10 mouse cellular contexts compared by ENCODE assay signal in the genomic region with DNA sequence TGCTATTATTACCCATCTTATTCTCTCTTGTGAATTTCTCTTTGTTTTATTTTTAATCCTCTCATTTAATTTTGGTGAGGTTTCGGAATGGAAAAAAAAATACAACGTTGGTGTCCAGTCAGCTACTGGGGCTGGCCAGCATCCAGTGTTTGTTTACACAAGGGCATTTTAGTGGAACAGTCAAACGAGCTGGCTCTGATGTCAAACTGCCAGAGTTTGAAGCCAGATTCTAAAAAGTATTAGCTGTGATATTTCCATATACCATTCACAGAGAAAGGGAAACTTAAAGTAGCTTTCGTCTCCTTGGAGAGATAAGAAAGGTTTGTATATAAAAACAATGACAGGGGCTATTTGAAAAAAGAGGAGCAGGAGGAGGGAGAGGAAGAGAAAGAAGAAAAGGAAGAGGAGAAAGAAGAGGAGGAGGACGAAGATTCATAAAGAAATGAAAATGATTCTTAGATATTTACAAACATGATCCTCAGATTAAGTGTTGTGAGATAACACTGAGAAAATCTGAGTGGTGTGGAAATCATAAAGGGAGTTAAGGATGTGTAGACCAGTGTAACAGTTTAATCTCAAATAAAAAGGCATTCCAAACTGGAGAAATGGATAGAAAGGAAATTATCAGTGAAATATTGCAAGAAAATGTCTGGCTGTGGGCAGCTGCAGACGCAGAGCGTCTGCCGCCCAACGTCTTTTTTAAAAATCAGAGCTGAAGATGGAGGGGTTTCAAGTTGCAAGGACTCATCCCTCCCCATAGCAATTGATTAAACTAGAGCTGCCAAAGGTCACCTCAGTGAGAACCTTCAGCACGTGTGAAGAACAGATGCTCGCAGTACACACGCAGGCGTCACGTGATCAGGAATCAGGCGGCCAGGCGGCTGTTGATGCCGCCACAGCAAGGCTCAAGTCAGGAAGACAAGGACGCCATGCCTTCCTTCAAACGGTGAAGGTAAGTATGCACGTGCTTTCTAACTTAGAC.
DNase-seq lines count a peak whose midpoint lies in the region; ATAC-seq and TF ChIP-seq lines count a peak whose summit lies in the region.
"Had no signal": no experiment of that assay in that cellular context is flagged by ENCODE, and none has a peak within 500 bp of the region (broad histone marks: within the 10 kb centered on the region; RNA-seq: fewer than 3 reads in every experiment).

No protein-coding gene starts in this region.

- WGBS in lung, adult 2 months: 44% methylated on average over 20 of the region's 20 CpGs
- WGBS in embryonic facial prominence, embryonic 14.5 days: 53% methylated on average over 20 of the region's 20 CpGs
- WGBS in stomach, embryonic 16.5 days: 42% methylated on average over 20 of the region's 20 CpGs

- H3K4me3 ChIP-seq in lung, adult 2 months (replicated peaks; ENCODE audit: extremely low read depth, low read depth, low read length): no peak overlapping the region
- no peak overlapping the region for H3K4me3 ChIP-seq in embryonic facial prominence, embryonic 14.5 days (ENCODE audit: low read depth, low read length)
- H3K4me3 ChIP-seq in stomach, embryonic 16.5 days (replicated peaks; ENCODE audit: low read length): no peak overlapping the region; the same call in 1 of the 2 replicates
- H3K4me3 ChIP-seq: limb, embryonic 12.5 days had no signal

- H3K36me3 ChIP-seq in embryonic facial prominence, embryonic 14.5 days (ENCODE audit: control insufficient read depth, insufficient read depth, low read length): no peaks in the 10 kb centered on the region
- H3K36me3 ChIP-seq in stomach, embryonic 16.5 days (ENCODE audit: control insufficient read depth, insufficient read depth, low read length): no peaks in the 10 kb centered on the region
- H3K36me3 ChIP-seq: limb, embryonic 12.5 days had no signal

- DNase-seq in lung, adult 18-20 months: peak; percentile 24 to 53
- DNase-seq in lung, adult 2 months: no peak
- peak; percentile 27 for DNase-seq in embryonic facial prominence, embryonic 14.5 days (ENCODE audit: low spot score)
- DNase-seq in kidney, postnatal 36 days: peak; percentile 46 to 61
- no peak for DNase-seq in layer of hippocampus, postnatal 25 days (ENCODE audit: extremely low spot score in 1 of 2, low spot score in 1 of 2)
- DNase-seq in right cerebral cortex, postnatal 36 days (ENCODE audit: low spot score in 2 of 2): no peak
- DNase-seq: cerebellum, adult 18-20 months; right cerebral cortex, adult 18-20 months had no signal

- H3K4me2 ChIP-seq in embryonic facial prominence, embryonic 14.5 days (ENCODE audit: low read depth, low read length): no peak overlapping the region; the same call in 1 of the 2 replicates
- peak overlapping the region; percentile 32 for H3K4me2 ChIP-seq in stomach, embryonic 16.5 days (ENCODE audit: low read depth, low read length)
- H3K4me2 ChIP-seq: limb, embryonic 12.5 days had no signal

- ATAC-seq in embryonic facial prominence, embryonic 14.5 days (ENCODE audit: low read depth): no peak
- no peak for ATAC-seq in stomach, embryonic 16.5 days (ENCODE audit: insufficient read depth, low FRiP score)

- no peaks in the 10 kb centered on the region; the same call in 1 of the 2 replicates for H3K4me1 ChIP-seq in lung, adult 2 months (ENCODE audit: control insufficient read depth, insufficient read depth, low read length)
- 0 out of 2 replicates have a peak, but pooled peaks cover 6% of the 10 kb centered on the region for H3K4me1 ChIP-seq in embryonic facial prominence, embryonic 14.5 days (ENCODE audit: control insufficient read depth, insufficient read depth, low read length)
- peaks cover 4% of the 10 kb centered on the region; the same call in 1 of the 2 replicates for H3K4me1 ChIP-seq in stomach, embryonic 16.5 days (ENCODE audit: control insufficient read depth, insufficient read depth, low read length)
- H3K4me1 ChIP-seq: limb, embryonic 12.5 days had no signal

- H3K9me3 ChIP-seq in embryonic facial prominence, embryonic 14.5 days (ENCODE audit: control insufficient read depth, low read length): no peaks in the 10 kb centered on the region
- no peaks in the 10 kb centered on the region for H3K9me3 ChIP-seq in stomach, embryonic 16.5 days (replicated peaks; ENCODE audit: control insufficient read depth, low read length)
- H3K9me3 ChIP-seq: limb, embryonic 12.5 days had no signal

- TF ChIP-seq POLR2A in lung, adult 2 months (IDR thresholded peaks at IDR 0.05; ENCODE audit: borderline replicate concordance, extremely low read depth, low read depth, low read length): no peak

- H3K27ac ChIP-seq in embryonic facial prominence, embryonic 14.5 days (replicated peaks; ENCODE audit: low read depth, low read length): no peak overlapping the region
- H3K27ac ChIP-seq in stomach, embryonic 16.5 days (ENCODE audit: low read length): no peak overlapping the region; the same call in 1 of the 2 replicates
- H3K27ac ChIP-seq: limb, embryonic 12.5 days had no signal

- TF ChIP-seq CTCF in lung, adult 2 months (IDR thresholded peaks at IDR 0.05; ENCODE audit: insufficient read depth, low read length): no peak

- H3K27me3 ChIP-seq in embryonic facial prominence, embryonic 14.5 days (replicated peaks; ENCODE audit: control insufficient read depth, insufficient read depth, low read length): no peaks in the 10 kb centered on the region
- no peaks in the 10 kb centered on the region for H3K27me3 ChIP-seq in stomach, embryonic 16.5 days (ENCODE audit: control insufficient read depth, insufficient read depth, low read length)
- H3K27me3 ChIP-seq: limb, embryonic 12.5 days had no signal

- no peak overlapping the region for H3K9ac ChIP-seq in embryonic facial prominence, embryonic 14.5 days (ENCODE audit: low read depth, low read length)
- peak overlapping the region; percentile 23; the same call in 1 of the 2 replicates for H3K9ac ChIP-seq in stomach, embryonic 16.5 days (ENCODE audit: low read length)
- H3K9ac ChIP-seq: limb, embryonic 12.5 days had no signal

Comparison
In these comparisons a context has a peak if more than half of its experiments do, and no peak if none do; other contexts are left out.
1. DNase-seq: peak in lung, adult 18-20 months (2 of 2), embryonic facial prominence, embryonic 14.5 days (single experiment) and kidney, postnatal 36 days (2 of 2); none in lung, adult 2 months (single experiment), layer of hippocampus, postnatal 25 days (0 of 2) and right cerebral cortex, postnatal 36 days (0 of 2).